Mouse (Mus musculus) embryonic facial prominence, embryonic 13.5 days (tissue): ENCODE results near the gene Cdc42bpb. TPM values are rescaled to one million over a fixed set of nuclear protein-coding genes. Genes with fewer than 3 reads are reported as not detected.

ENCODE experiments used
- ATAC-seq: fragments of 200-750 bp; cut with Nextera tagmentation; 2 replicates; pipeline ENCODE4 v1.8.0; 2017; ENCODE audit warnings: low read depth; ENCODE audit not compliant: insufficient number of reproducible peaks, insufficient read depth, low FRiP score, low TSS enrichment
- H3K27ac ChIP-seq: fragments of 300-500 bp; sonication (generic); 2 replicates; pipeline ENCODE4 v1.5.1; 2015; ENCODE audit warnings: moderate library complexity, mild to moderate bottlenecking, inconsistent platforms
- H3K27me3 ChIP-seq: fragments of 300-500 bp; sonication (generic); 2 replicates; pipeline ENCODE4 v1.6.1; 2015; ENCODE audit warnings: mild to moderate bottlenecking, inconsistent platforms
- H3K36me3 ChIP-seq: fragments of 300-500 bp; sonication (generic); 2 replicates; pipeline ENCODE4 v1.6.1; 2015; ENCODE audit warnings: mild to moderate bottlenecking, inconsistent platforms
- H3K4me1 ChIP-seq: fragments of 300-500 bp; sonication (generic); 2 replicates; pipeline ENCODE4 v1.6.1; 2015; ENCODE audit warnings: inconsistent platforms
- H3K4me2 ChIP-seq: fragments of 300-500 bp; sonication (generic); 2 replicates; pipeline ENCODE4 v1.6.1; 2015; ENCODE audit warnings: moderate library complexity, mild to moderate bottlenecking, inconsistent platforms
- H3K4me3 ChIP-seq: fragments of 300-500 bp; sonication (generic); 2 replicates; pipeline ENCODE4 v1.5.1; 2015; ENCODE audit warnings: mild to moderate bottlenecking, inconsistent platforms
- H3K9ac ChIP-seq: fragments of 300-500 bp; sonication (generic); 2 replicates; pipeline ENCODE4 v1.6.1; 2015; ENCODE audit warnings: mild to moderate bottlenecking, inconsistent platforms
- H3K9me3 ChIP-seq: fragments of 300-500 bp; sonication (generic); 2 replicates; pipeline ENCODE4 v1.6.1; 2016; ENCODE audit warnings: inconsistent platforms
- WGBS: fragments of 180-500 bp; shearing (Covaris S2); methylation state at CpG from one replicate; pipeline ENCODE4 v1.1.7; 2015; ENCODE audit warnings: mixed read lengths; 5-methylcytosine and 5-hydroxymethylcytosine counted together
- polyA plus RNA-seq: library from polyadenylated mRNA; unstranded; fragments of >200 nt; fragmentation: Nextera tagmentation; extraction: Ambion mirVana; gene quantifications from 2 replicates; pipeline ENCODE4 v1.2.1, GENCODE M21; 2015

Cdc42bpb gene
- polyA plus RNA-seq, 1 experiment from 2014 or later: 33.7 TPM

- ATAC-seq: no peak
- Histone ChIP-seq H3K4me2 (no peak overlapping the region), H3K9ac (no peak overlapping the region), H3K9me3 (no peaks in the 10 kb centered on the region), H3K27ac (no peak overlapping the region), H3K36me3 (peaks cover 48% of the 10 kb centered on the region), H3K4me3 (no peak overlapping the region), H3K4me1 (peaks cover 6% of the 10 kb centered on the region), H3K27me3 (no peaks in the 10 kb centered on the region)
- 69% methylated on average over 8 of the region's 8 CpGs for WGBS
Observed at GRCm38 (mm10) chr12:111250116-111250515, 127.4 kb downstream of the Cdc42bpb start.

DNA sequence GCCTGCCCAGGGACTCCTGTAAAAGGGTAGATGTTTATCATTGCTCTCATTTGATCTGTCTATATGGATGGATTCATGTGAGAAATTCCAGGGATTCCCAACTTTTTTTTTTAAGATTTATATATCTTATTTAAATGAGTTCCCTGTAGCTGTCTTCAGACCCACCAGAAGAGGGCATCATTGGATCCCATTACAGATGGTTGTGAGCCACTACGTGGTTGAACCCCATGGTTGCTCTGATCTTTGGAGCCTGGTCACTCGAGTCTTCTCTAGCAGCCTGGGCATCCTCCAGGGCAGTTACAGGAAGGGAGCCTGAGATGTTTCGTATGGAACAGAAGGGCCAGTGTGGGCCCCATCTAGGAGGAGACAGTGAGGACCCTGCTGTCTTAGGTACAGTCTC lies 128.4 kb downstream of the Cdc42bpb start:
- Histone ChIP-seq H3K4me1 (peaks cover 6% of the 10 kb centered on the region), H3K4me3 (no peak overlapping the region), H3K27me3 (no peaks in the 10 kb centered on the region), H3K9me3 (no peaks in the 10 kb centered on the region), H3K27ac (no peak overlapping the region), H3K9ac (no peak overlapping the region), H3K4me2 (no peak overlapping the region), H3K36me3 (peaks cover 57% of the 10 kb centered on the region)
- ATAC-seq: no peak
- 64% methylated on average over 3 of the region's 3 CpGs for WGBS

DNA sequence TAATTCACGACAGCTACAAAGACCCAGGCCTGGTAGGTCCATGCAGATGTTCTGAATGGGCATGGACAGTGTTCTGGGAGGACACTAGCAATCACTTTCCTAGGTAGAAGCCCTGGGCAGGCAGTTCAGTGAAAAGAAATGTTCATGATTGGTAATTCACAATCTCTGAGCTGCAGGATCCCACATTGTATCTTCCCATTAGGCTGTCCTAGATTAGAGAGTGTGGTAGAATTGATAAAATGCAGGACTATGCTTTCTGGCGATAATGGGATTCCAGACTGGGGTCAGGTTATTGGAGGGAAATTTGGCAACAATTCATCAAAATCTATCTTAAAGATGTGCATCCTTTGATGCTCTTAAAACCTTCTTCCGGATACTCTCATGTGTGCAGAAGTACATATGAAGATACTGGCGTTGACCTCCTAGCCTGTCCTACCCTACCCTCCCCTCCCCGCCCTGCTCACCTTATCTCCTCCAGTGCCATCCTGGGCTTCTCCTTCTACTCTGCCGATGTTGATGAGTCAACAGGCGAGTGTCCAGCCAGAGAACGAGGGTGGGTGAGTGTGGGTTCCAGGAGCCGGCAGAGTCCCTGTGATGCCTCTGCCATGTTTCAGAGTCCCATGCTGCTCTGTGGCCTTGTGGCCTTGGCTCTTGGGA lies 130.6 kb downstream of the Cdc42bpb start:
- 91% methylated on average over 9 of the region's 9 CpGs for WGBS
- H3K36me3 ChIP-seq: peaks cover 62% of the 10 kb centered on the region
- ATAC-seq: no peak

DNA sequence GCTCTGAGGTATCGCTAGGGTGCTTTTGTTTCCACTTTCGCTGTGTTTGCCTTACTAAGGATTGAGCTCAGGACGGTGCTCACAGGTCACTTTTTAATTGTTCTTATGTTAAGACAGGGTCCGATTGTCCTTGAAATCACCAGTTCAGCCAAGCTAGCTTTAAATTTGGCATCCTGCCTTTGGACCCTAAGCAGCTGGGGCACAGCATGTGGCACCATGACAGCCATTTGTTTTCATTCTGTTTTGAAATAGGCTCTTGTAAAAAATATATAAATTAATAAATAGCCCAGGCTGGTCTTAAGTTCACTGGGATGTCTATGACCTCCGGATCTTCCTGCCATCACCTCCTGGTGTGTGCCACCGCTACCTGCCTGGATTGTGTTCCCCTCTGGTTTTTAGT lies 132.4 kb downstream of the Cdc42bpb start:
- no peak overlapping the region for H3K4me2 ChIP-seq
- no peaks in the 10 kb centered on the region for H3K4me1 ChIP-seq
- peaks cover 69% of the 10 kb centered on the region for H3K36me3 ChIP-seq
- ATAC-seq: no peak
- no peaks in the 10 kb centered on the region for H3K9me3 ChIP-seq
- no peaks in the 10 kb centered on the region for H3K27me3 ChIP-seq
- H3K4me3 ChIP-seq: no peak overlapping the region
- no peak overlapping the region for H3K27ac ChIP-seq
- WGBS: 92% methylated on average over 6 of the region's 6 CpGs
- no peak overlapping the region for H3K9ac ChIP-seq

More for the DNA sequence above, 130.6 kb downstream of the Cdc42bpb start:
- Histone ChIP-seq H3K27ac (no peak overlapping the region), H3K9me3 (no peaks in the 10 kb centered on the region), H3K4me3 (no peak overlapping the region), H3K4me1 (no peaks in the 10 kb centered on the region), H3K27me3 (no peaks in the 10 kb centered on the region), H3K9ac (no peak overlapping the region), H3K4me2 (no peak overlapping the region)

DNA sequence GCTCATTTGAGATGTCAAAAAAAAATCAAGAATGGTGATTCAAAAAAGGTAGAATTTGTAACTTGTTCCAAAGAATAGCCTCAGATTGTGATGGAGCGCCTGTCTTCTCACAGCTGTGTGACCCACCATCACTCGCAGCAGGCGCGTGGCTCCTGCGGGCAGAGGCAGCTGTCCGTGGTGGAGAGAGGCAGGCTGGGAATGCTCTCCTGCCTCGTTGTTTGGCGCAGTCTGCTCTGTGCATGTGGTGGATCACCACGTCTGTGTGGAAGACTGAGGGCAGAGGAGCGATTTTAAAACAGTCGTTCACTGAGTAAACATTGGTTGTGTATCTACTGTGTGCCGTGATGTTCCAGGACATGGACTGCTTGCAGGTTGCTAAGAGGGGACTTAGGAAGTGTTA lies 133.8 kb downstream of the Cdc42bpb start:
- no peak overlapping the region for H3K4me3 ChIP-seq
- peaks cover 69% of the 10 kb centered on the region for H3K36me3 ChIP-seq
- peaks cover under 1% of the 10 kb centered on the region; the same call in 1 of the 2 replicates for H3K4me1 ChIP-seq
- ATAC-seq: no peak
- H3K9me3 ChIP-seq: no peaks in the 10 kb centered on the region
- no peak overlapping the region for H3K27ac ChIP-seq
- 91% methylated on average over 12 of the region's 12 CpGs for WGBS
- no peaks in the 10 kb centered on the region for H3K27me3 ChIP-seq
- H3K9ac ChIP-seq: no peak overlapping the region
- H3K4me2 ChIP-seq: no peak overlapping the region

Other genes with a start within 250 kb of the Cdc42bpb start
- gene Traf3, start 211.3 kb downstream of the Cdc42bpb start, polyA plus RNA-seq: 13.6 and 15.0 TPM in 2 replicates
- not detected in 2 replicates for gene 4930595D18Rik, start 193.2 kb downstream of the Cdc42bpb start, polyA plus RNA-seq
- 1.5 and 1.8 TPM in 2 replicates for gene Amn, start 106.6 kb downstream of the Cdc42bpb start, polyA plus RNA-seq
- gene Lbhd2, start 29.1 kb upstream of the Cdc42bpb start, polyA plus RNA-seq: 2.0 and 3.4 TPM in 2 replicates
- gene Exoc3l4, start 39.3 kb upstream of the Cdc42bpb start, polyA plus RNA-seq: 10.2 and 12.7 TPM in 2 replicates
- 8.1 and 10.6 TPM in 2 replicates for gene Tnfaip2, start 64.8 kb upstream of the Cdc42bpb start, polyA plus RNA-seq
- 9.5 and 12.1 TPM in 2 replicates for gene Gm266, start 108.1 kb upstream of the Cdc42bpb start, polyA plus RNA-seq
- 507 and 586 TPM in 2 replicates for gene Eif5, start 160.3 kb upstream of the Cdc42bpb start, polyA plus RNA-seq
- 49.4 and 52.0 TPM in 2 replicates for gene Mark3, start 196.8 kb upstream of the Cdc42bpb start, polyA plus RNA-seq